Mouse (Mus musculus) lung, embryonic 15.5 days (tissue): ENCODE results near the gene Tns1. TPM values are rescaled to one million over a fixed set of nuclear protein-coding genes. Genes with fewer than 3 reads are reported as not detected.

Experiments used
- ATAC-seq: fragments of 200-750 bp; cut with Nextera tagmentation; 2 replicates; pipeline ENCODE4 v1.8.0; 2017; ENCODE audit warnings: moderate number of reproducible peaks, borderline replicate concordance; ENCODE audit not compliant: low FRiP score, low TSS enrichment; ENCODE audit errors: extremely low read depth
- H3K27ac ChIP-seq: fragments of 300-500 bp; sonication (generic); 2 replicates; pipeline ENCODE4 v1.5.1; 2015; ENCODE audit warnings: moderate library complexity, mild to moderate bottlenecking, inconsistent platforms
- H3K27me3 ChIP-seq: fragments of 300-500 bp; sonication (generic); 2 replicates; pipeline ENCODE4 v1.6.1; 2015; ENCODE audit warnings: inconsistent platforms
- H3K36me3 ChIP-seq: fragments of 300-500 bp; sonication (generic); 2 replicates; pipeline ENCODE4 v1.6.1; 2015; ENCODE audit warnings: inconsistent platforms
- H3K4me1 ChIP-seq: fragments of 300-500 bp; sonication (generic); 2 replicates; pipeline ENCODE4 v1.6.1; 2015; ENCODE audit warnings: inconsistent platforms
- H3K4me2 ChIP-seq: fragments of 300-500 bp; sonication (generic); 2 replicates; pipeline ENCODE4 v1.6.1; 2015; ENCODE audit warnings: inconsistent platforms, mild to moderate bottlenecking, moderate library complexity
- H3K4me3 ChIP-seq: fragments of 300-500 bp; sonication (generic); 2 replicates; pipeline ENCODE4 v1.5.1; 2015; ENCODE audit warnings: mild to moderate bottlenecking, inconsistent platforms
- H3K9ac ChIP-seq: fragments of 300-500 bp; sonication (generic); 2 replicates; pipeline ENCODE4 v1.6.1; 2015; ENCODE audit warnings: inconsistent platforms
- H3K9me3 ChIP-seq: fragments of 300-500 bp; sonication (generic); 2 replicates; pipeline ENCODE4 v1.6.1; 2016; ENCODE audit warnings: inconsistent platforms
- WGBS: fragments of 180-500 bp; shearing (Covaris S2); methylation state at CpG from one replicate; pipeline ENCODE4 v1.1.7; 2015; 5-methylcytosine and 5-hydroxymethylcytosine counted together
- polyA plus RNA-seq: library from polyadenylated mRNA; unstranded; fragments of >200 nt; fragmentation: Nextera tagmentation; extraction: Ambion mirVana; gene quantifications from 2 replicates; pipeline ENCODE4 v1.2.1, GENCODE M21; 2015

Gene Tns1
- polyA plus RNA-seq, 1 experiment from 2014 or later, result 130 TPM

DNA sequence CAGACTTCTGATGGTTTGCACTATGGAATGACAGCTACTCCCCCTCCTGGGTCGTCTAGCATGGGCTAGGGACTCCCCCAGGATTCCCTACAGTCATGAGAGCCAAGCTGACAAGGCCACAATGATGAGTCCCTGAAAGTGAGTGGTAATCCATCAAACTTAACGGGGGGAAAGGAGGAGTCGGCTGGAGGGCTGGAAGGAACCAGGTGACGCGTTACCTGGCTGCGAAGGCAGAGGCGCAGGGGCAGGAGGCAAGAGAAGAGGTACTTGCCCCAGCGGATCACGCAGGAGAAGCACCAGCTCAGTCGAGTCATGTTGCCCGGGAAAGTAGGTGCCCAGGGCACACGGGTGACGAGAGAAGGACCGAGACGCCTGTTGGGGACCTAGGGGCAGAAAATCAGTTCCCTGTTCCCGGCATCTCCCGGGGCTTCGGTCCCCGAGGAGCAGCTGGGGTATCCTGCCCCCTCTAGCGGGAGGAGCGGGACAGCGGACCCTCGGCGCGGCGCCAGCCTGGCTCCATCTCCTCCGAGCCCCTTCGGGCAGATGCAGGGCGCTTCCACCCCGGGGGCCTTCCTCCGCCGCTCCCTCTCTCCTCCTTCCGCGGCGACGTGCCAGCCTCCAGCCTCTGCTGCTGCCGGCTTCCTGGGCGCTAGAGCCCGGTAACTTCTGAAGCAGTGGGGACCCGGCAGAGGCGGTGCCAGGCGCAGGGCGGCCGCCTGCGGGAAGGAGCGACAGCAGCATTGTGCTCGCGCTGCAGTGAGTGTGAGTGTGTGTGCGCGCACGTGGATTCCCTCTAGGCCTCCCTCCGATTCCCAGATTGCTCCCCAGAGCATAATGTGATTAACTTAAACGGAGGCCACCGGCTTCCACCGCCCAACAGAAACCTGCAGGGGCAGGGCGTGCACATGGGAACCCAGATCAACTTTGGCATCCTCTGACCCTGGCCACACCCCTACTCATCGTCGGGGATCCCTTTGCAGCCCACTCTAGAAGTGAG is 25.9 kb downstream of the Tns1 start:
- peak; percentile 16 for ATAC-seq
- Histone ChIP-seq H3K4me2 (peak overlapping the region; percentile 95), H3K9ac (peak overlapping the region; percentile 50), H3K27ac (peak overlapping the region; percentile 76), H3K27me3 (peaks cover 53% of the 10 kb centered on the region), H3K36me3 (no peaks in the 10 kb centered on the region), H3K9me3 (no peaks in the 10 kb centered on the region), H3K4me1 (peaks cover 58% of the 10 kb centered on the region), H3K4me3 (peak overlapping the region; percentile 53)
- under 1% methylated on average over 57 of the region's 58 CpGs for WGBS

DNA sequence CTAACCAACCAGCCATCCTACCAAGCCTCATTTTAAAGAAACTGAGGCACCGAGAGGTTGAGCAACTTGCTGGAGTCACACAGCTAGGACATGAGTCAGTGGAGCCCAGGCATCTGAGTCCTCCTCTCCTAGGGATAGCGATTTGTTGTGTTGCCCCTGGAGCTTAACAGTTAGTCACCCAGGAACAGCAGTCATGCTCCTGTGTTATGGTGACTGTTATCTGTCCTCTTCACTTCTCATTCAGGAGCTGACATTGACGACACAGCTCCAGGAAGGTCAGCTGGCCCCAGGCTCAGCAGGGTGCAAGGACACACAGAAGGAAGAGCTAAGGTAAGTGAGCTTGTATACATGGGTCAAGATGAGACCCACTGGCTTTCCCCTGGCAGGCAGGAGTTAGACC is 28.5 kb downstream of the Tns1 start:
- no peak overlapping the region for H3K27ac ChIP-seq
- no peak for ATAC-seq
- no peaks in the 10 kb centered on the region for H3K36me3 ChIP-seq
- H3K4me3 ChIP-seq, result no peak overlapping the region
- no peaks in the 10 kb centered on the region for H3K9me3 ChIP-seq
- no peak overlapping the region for H3K9ac ChIP-seq
- no peak overlapping the region for H3K4me2 ChIP-seq
- peaks cover 49% of the 10 kb centered on the region for H3K27me3 ChIP-seq
- peaks cover 75% of the 10 kb centered on the region for H3K4me1 ChIP-seq
- 57% methylated on average over 3 of the region's 3 CpGs for WGBS

DNA sequence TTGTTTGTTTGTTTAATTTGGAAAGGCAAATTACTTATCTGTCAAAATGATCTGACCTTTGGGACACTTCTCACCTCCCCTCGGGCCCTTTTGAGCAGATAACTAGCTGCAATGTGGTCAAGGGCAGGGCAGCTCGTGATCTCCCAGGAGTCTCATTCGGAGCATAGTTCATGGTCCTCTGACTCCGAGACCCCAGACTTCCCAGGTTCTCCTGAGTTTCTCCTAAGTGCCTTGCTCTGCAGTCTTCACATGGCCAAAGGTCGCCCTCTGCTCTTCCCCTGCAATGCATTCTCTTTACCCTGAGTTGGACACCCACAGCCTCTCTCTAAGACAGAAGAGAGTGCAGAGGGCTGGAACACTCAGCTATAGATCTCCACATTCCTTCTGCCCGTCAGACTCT is 29.0 kb downstream of the Tns1 start:
- Histone ChIP-seq H3K4me3 (no peak overlapping the region), H3K4me1 (peaks cover 77% of the 10 kb centered on the region), H3K4me2 (no peak overlapping the region), H3K9ac (no peak overlapping the region), H3K27me3 (peaks cover 45% of the 10 kb centered on the region), H3K36me3 (no peaks in the 10 kb centered on the region), H3K9me3 (no peaks in the 10 kb centered on the region), H3K27ac (no peak overlapping the region)
- 57% methylated on average over 6 of the region's 6 CpGs for WGBS
- no peak for ATAC-seq

GRCm38 (mm10) chr1:74094497-74095270 is 29.6 kb downstream of the Tns1 start:
- no peaks in the 10 kb centered on the region for H3K36me3 ChIP-seq
- no peak overlapping the region; the same call in 1 of the 2 replicates for H3K4me2 ChIP-seq
- H3K27ac ChIP-seq, result 0 out of 2 replicates have a peak overlapping the region, but pooled peaks have one; percentile 52
- ATAC-seq, result peak; percentile 24; the same call in 1 of the 2 replicates
- 37% methylated on average over 7 of the region's 7 CpGs for WGBS
- H3K4me3 ChIP-seq, result no peak overlapping the region
- H3K9ac ChIP-seq, result no peak overlapping the region
- H3K4me1 ChIP-seq, result peaks cover 77% of the 10 kb centered on the region
- H3K9me3 ChIP-seq, result no peaks in the 10 kb centered on the region
- peaks cover 39% of the 10 kb centered on the region for H3K27me3 ChIP-seq

- 69% methylated on average over 5 of the region's 5 CpGs for WGBS
Measured at GRCm38 (mm10) chr1:74093447-74093846, 30.8 kb downstream of the Tns1 start.

GRCm38 (mm10) chr1:74092242-74092641 is 32.0 kb downstream of the Tns1 start:
- H3K9me3 ChIP-seq, result no peaks in the 10 kb centered on the region
- WGBS, result 36% methylated on average over 10 of the region's 10 CpGs
- H3K4me2 ChIP-seq, result 0 out of 2 replicates have a peak overlapping the region, but pooled peaks have one; percentile 2
- peak; percentile 13 for ATAC-seq
- H3K36me3 ChIP-seq, result no peaks in the 10 kb centered on the region
- no peak overlapping the region for H3K4me3 ChIP-seq
- H3K9ac ChIP-seq, result no peak overlapping the region
- H3K4me1 ChIP-seq, result peaks cover 66% of the 10 kb centered on the region
- H3K27me3 ChIP-seq, result peaks cover 20% of the 10 kb centered on the region
- H3K27ac ChIP-seq, result peak overlapping the region; percentile 94

More at GRCm38 (mm10) chr1:74093447-74093846, 30.8 kb downstream of the Tns1 start:
- no peak overlapping the region for H3K4me3 ChIP-seq
- H3K9ac ChIP-seq, result no peak overlapping the region
- H3K4me1 ChIP-seq, result peaks cover 76% of the 10 kb centered on the region
- ATAC-seq, result no peak
- H3K9me3 ChIP-seq, result no peaks in the 10 kb centered on the region
- H3K27me3 ChIP-seq, result peaks cover 29% of the 10 kb centered on the region
- H3K36me3 ChIP-seq, result no peaks in the 10 kb centered on the region
- no peak overlapping the region; the same call in 1 of the 2 replicates for H3K27ac ChIP-seq
- no peak overlapping the region for H3K4me2 ChIP-seq

DNA sequence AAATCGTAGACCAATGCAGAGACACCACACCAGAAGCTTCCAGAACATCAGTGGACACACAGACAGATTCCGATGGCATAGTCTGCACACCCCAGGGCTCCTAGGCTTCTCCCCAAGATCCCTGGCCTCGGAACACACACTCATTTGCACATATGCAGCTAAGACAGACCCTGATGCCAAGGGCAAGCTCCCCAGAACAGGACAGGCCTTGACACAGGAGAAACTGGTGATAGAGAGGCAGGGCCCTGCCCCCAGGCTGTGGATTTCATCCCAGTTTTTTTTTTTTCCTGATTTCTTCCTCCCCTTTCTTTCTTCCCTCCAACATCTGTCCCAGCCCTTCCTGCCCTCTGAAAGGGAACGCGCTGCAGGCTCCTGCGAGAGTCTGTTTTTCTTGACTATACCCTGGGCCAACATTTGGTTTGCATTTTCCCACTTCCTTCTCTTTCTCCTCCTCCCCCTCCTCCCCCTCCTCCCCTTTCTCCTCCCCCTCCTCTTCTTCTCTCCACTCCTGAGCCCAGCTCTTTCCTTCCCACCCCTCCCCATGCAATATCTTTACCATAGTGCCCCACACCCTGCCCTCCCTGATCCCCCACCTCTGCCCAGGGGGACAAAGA is 32.5 kb downstream of the Tns1 start:
- peak overlapping the region; percentile 94 for H3K27ac ChIP-seq
- peak; percentile 58 for ATAC-seq
- no peak overlapping the region for H3K4me3 ChIP-seq
- no peaks in the 10 kb centered on the region for H3K36me3 ChIP-seq
- peak overlapping the region; percentile 20; the same call in 1 of the 2 replicates for H3K9ac ChIP-seq
- peaks cover 61% of the 10 kb centered on the region for H3K4me1 ChIP-seq
- peak overlapping the region; percentile 61 for H3K4me2 ChIP-seq
- peaks cover 14% of the 10 kb centered on the region; the same call in 1 of the 2 replicates for H3K27me3 ChIP-seq
- WGBS, result 27% methylated on average over 6 of the region's 6 CpGs
- no peaks in the 10 kb centered on the region for H3K9me3 ChIP-seq

GRCm38 (mm10) chr1:74091138-74091537 is 33.1 kb downstream of the Tns1 start:
- Histone ChIP-seq H3K4me2 (peak overlapping the region; percentile 61), H3K36me3 (no peaks in the 10 kb centered on the region), H3K9me3 (no peaks in the 10 kb centered on the region), H3K27me3 (peaks cover 9% of the 10 kb centered on the region; the same call in 1 of the 2 replicates), H3K27ac (peak overlapping the region; percentile 94), H3K4me3 (peak overlapping the region; percentile 37), H3K4me1 (peaks cover 60% of the 10 kb centered on the region), H3K9ac (peak overlapping the region; percentile 40)
- ATAC-seq, result peak; percentile 66; the same call in 1 of the 2 replicates
- WGBS, result 18% methylated on average over 6 of the region's 7 CpGs

- no peaks in the 10 kb centered on the region for H3K36me3 ChIP-seq
- WGBS, result 32% methylated on average over 7 of the region's 7 CpGs
- no peaks in the 10 kb centered on the region for H3K9me3 ChIP-seq
- peaks cover 60% of the 10 kb centered on the region for H3K4me1 ChIP-seq
- H3K9ac ChIP-seq, result peak overlapping the region; percentile 40
- H3K4me3 ChIP-seq, result peak overlapping the region; percentile 37
- H3K27me3 ChIP-seq, result 0 out of 2 replicates have a peak, but pooled peaks cover 4% of the 10 kb centered on the region
- H3K4me2 ChIP-seq, result peak overlapping the region; percentile 61
- H3K27ac ChIP-seq, result no peak overlapping the region
- ATAC-seq, result no peak
Measured at GRCm38 (mm10) chr1:74090329-74090728, 33.9 kb downstream of the Tns1 start.

DNA sequence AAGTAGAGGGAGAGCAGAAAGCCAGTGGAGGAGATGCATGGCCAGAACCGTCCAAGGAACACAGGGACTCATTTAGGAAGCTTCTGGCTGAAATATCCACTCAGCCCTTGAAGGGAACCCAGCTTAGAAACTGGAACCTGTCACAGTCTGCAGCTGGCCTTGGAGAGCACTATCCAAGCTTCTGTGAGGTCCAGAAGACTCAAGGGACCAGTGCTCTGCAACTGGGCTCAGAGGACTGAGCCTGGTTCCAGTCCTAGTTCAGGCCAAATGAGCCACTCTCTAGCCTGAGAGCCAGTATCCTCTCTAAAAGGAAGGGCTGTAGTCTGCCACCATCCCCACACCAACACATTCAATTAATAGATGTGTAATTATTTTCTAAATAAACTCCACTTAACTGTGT is 35.7 kb downstream of the Tns1 start:
- no peaks in the 10 kb centered on the region for H3K27me3 ChIP-seq
- H3K4me3 ChIP-seq, result no peak overlapping the region
- H3K4me2 ChIP-seq, result 0 out of 2 replicates have a peak overlapping the region, but pooled peaks have one; percentile 61
- no peaks in the 10 kb centered on the region for H3K9me3 ChIP-seq
- no peaks in the 10 kb centered on the region for H3K36me3 ChIP-seq
- no peak overlapping the region for H3K27ac ChIP-seq
- WGBS, result 63% methylated on average over 1 of the region's 1 CpGs
- ATAC-seq, result no peak
- H3K4me1 ChIP-seq, result peaks cover 66% of the 10 kb centered on the region
- H3K9ac ChIP-seq, result no peak overlapping the region

DNA sequence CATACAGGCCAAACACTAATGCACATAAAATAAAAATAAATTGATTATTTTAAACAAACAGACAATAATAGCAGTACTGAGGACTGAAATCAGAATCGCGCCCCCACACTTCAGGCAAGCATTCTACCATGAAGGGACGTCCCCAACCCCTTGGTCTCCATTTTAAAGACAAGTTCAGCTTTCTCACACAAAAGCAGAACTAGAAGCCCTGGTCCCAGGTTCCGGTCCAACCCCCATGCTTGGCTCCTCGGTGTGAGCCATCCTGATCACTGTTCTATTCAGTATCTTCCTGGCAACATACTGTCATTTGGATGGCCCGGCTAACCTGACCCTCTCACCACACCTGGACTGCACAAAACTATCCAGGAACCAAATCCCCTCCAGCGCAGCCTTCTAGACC is 38.7 kb downstream of the Tns1 start:
- no peak for ATAC-seq
- peaks cover 64% of the 10 kb centered on the region for H3K4me1 ChIP-seq
- whole genome bisulfite sequencing, result 83% methylated on average over 7 of the region's 7 CpGs

More for the DNA sequence above, 38.7 kb downstream of the Tns1 start:
- H3K4me3 ChIP-seq, result no peak overlapping the region
- no peak overlapping the region for H3K27ac ChIP-seq
- H3K27me3 ChIP-seq, result no peaks in the 10 kb centered on the region
- no peaks in the 10 kb centered on the region for H3K9me3 ChIP-seq
- no peak overlapping the region for H3K4me2 ChIP-seq
- no peak overlapping the region for H3K9ac ChIP-seq
- no peaks in the 10 kb centered on the region for H3K36me3 ChIP-seq
